In the genomic region with DNA sequence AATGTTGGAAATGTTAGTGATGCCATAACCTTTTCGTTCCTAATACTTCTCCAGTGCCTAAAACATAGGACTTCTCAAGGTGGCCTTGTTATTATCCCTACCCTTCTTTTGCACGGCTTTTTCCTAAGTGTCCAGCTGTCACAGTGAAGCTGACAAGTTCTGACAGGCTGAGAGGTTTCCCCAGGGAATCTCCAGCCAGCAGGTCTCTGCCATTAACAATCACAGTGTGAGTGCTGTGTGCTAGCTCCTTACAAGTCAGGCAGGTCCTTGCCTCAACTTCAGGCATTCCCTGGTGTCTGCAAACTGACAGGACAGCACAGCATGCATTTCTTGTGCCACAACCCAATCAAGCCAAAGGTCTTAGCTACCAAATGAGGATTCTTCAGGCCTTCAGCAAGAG, we compare ENCODE assay signal across 25 mouse cellular contexts.
DNase-seq lines count a peak whose midpoint lies in the region; ATAC-seq lines count a peak whose summit lies in the region.
"Had no signal": no experiment of that assay in that cellular context is flagged by ENCODE, and none has a peak within 500 bp of the region (broad histone marks: within the 10 kb centered on the region; RNA-seq: fewer than 3 reads in every experiment).

No protein-coding gene starts in this region.

- no peaks in the 10 kb centered on the region for H3K36me3 ChIP-seq in hindbrain, embryonic 12.5 days
- no peaks in the 10 kb centered on the region for H3K36me3 ChIP-seq in hindbrain, embryonic 14.5 days (replicated peaks; ENCODE audit: control insufficient read depth, insufficient read depth)
- H3K36me3 ChIP-seq in embryonic facial prominence, embryonic 10.5 days (replicated peaks) = no peaks in the 10 kb centered on the region
- no peaks in the 10 kb centered on the region for H3K36me3 ChIP-seq in embryonic facial prominence, embryonic 14.5 days (ENCODE audit: control insufficient read depth, insufficient read depth, low read length)
- H3K36me3 ChIP-seq in liver, embryonic 12.5 days = no peaks in the 10 kb centered on the region
- H3K36me3 ChIP-seq: forebrain, embryonic 10.5 days; forebrain, embryonic 15.5 days; limb, embryonic 12.5 days; lung, embryonic 15.5 days had no signal

- no peak overlapping the region for H3K27ac ChIP-seq in hindbrain, embryonic 12.5 days
- H3K27ac ChIP-seq in hindbrain, embryonic 14.5 days = no peak overlapping the region
- no peak overlapping the region for H3K27ac ChIP-seq in embryonic facial prominence, embryonic 10.5 days (replicated peaks)
- H3K27ac ChIP-seq in embryonic facial prominence, embryonic 14.5 days (replicated peaks; ENCODE audit: low read depth, low read length) = no peak overlapping the region
- no peak overlapping the region for H3K27ac ChIP-seq in liver, embryonic 12.5 days
- H3K27ac ChIP-seq: forebrain, embryonic 10.5 days; forebrain, embryonic 15.5 days; limb, embryonic 12.5 days; lung, embryonic 15.5 days; stomach, postnatal 0 days had no signal

- 0 out of 2 replicates have a peak, but pooled peaks have one; percentile 26 for ATAC-seq in hindbrain, embryonic 12.5 days (ENCODE audit: low FRiP score)
- no peak for ATAC-seq in hindbrain, embryonic 14.5 days (ENCODE audit: low FRiP score)
- peak; percentile 44; the same call in 1 of the 2 replicates for ATAC-seq in embryonic facial prominence, embryonic 14.5 days (ENCODE audit: low read depth)
- ATAC-seq in liver, embryonic 12.5 days = no peak
- no peak for ATAC-seq in megakaryocyte, adult 5-6 weeks (ENCODE audit: poor library complexity, severe bottlenecking)
- ATAC-seq: forebrain, embryonic 15.5 days; intestine, postnatal 0 days had no signal

- no peak for DNase-seq in hindbrain, embryonic 14.5 days (ENCODE audit: low spot score)
- peak; percentile 19 for DNase-seq in embryonic facial prominence, embryonic 10.5 days (ENCODE audit: low spot score)
- DNase-seq in embryonic facial prominence, embryonic 14.5 days (ENCODE audit: low spot score) = peak; percentile 6
- peak; percentile 76 for DNase-seq in retina, embryonic 14.5 days (ENCODE audit: low spot score)
- DNase-seq: adrenal gland, postnatal 25 days; B cell, adult 2 months; cerebellum, adult 18-20 months; cerebellum, postnatal 36 days; heart, postnatal 14 days; kidney, adult 9 months; kidney, postnatal 10 days; layer of hippocampus, adult 9-11 months; right cerebral cortex, postnatal 25 days; spleen, adult 18-20 months; thymus, adult 18-20 months; thymus, postnatal 25 days had no signal

- no peak overlapping the region for H3K9ac ChIP-seq in hindbrain, embryonic 12.5 days
- no peak overlapping the region for H3K9ac ChIP-seq in hindbrain, embryonic 14.5 days
- no peak overlapping the region for H3K9ac ChIP-seq in embryonic facial prominence, embryonic 14.5 days (ENCODE audit: low read depth, low read length)
- H3K9ac ChIP-seq in liver, embryonic 12.5 days = no peak overlapping the region
- H3K9ac ChIP-seq: forebrain, embryonic 15.5 days; limb, embryonic 12.5 days; lung, embryonic 15.5 days had no signal

- H3K27me3 ChIP-seq in hindbrain, embryonic 12.5 days = no peaks in the 10 kb centered on the region
- no peaks in the 10 kb centered on the region for H3K27me3 ChIP-seq in hindbrain, embryonic 14.5 days (ENCODE audit: control insufficient read depth, insufficient read depth, low read length)
- H3K27me3 ChIP-seq in embryonic facial prominence, embryonic 10.5 days (replicated peaks; ENCODE audit: low read depth, poor library complexity, severe bottlenecking) = no peaks in the 10 kb centered on the region
- H3K27me3 ChIP-seq in embryonic facial prominence, embryonic 14.5 days (replicated peaks; ENCODE audit: control insufficient read depth, insufficient read depth, low read length) = no peaks in the 10 kb centered on the region
- H3K27me3 ChIP-seq in liver, embryonic 12.5 days (replicated peaks) = no peaks in the 10 kb centered on the region
- H3K27me3 ChIP-seq: forebrain, embryonic 15.5 days; limb, embryonic 12.5 days; lung, embryonic 15.5 days had no signal

- no peak overlapping the region for H3K4me3 ChIP-seq in hindbrain, embryonic 12.5 days
- no peak overlapping the region for H3K4me3 ChIP-seq in hindbrain, embryonic 14.5 days (replicated peaks; ENCODE audit: low read length)
- H3K4me3 ChIP-seq in embryonic facial prominence, embryonic 10.5 days = no peak overlapping the region
- no peak overlapping the region for H3K4me3 ChIP-seq in embryonic facial prominence, embryonic 14.5 days (ENCODE audit: low read depth, low read length)
- H3K4me3 ChIP-seq in liver, embryonic 12.5 days = no peak overlapping the region
- H3K4me3 ChIP-seq: forebrain, embryonic 10.5 days; forebrain, embryonic 15.5 days; limb, embryonic 12.5 days; lung, embryonic 15.5 days had no signal

- H3K4me2 ChIP-seq in hindbrain, embryonic 12.5 days (replicated peaks) = no peak overlapping the region
- H3K4me2 ChIP-seq in hindbrain, embryonic 14.5 days (replicated peaks) = no peak overlapping the region
- no peak overlapping the region for H3K4me2 ChIP-seq in embryonic facial prominence, embryonic 14.5 days (ENCODE audit: low read depth, low read length)
- H3K4me2 ChIP-seq in liver, embryonic 12.5 days = no peak overlapping the region
- H3K4me2 ChIP-seq: forebrain, embryonic 15.5 days; limb, embryonic 12.5 days; lung, embryonic 15.5 days had no signal

- H3K9me3 ChIP-seq in hindbrain, embryonic 12.5 days (replicated peaks) = no peaks in the 10 kb centered on the region
- no peaks in the 10 kb centered on the region for H3K9me3 ChIP-seq in hindbrain, embryonic 14.5 days (ENCODE audit: control insufficient read depth, low read length)
- H3K9me3 ChIP-seq in embryonic facial prominence, embryonic 10.5 days = no peaks in the 10 kb centered on the region
- no peaks in the 10 kb centered on the region for H3K9me3 ChIP-seq in embryonic facial prominence, embryonic 14.5 days (ENCODE audit: control insufficient read depth, low read length)
- no peaks in the 10 kb centered on the region for H3K9me3 ChIP-seq in liver, embryonic 12.5 days (replicated peaks)
- H3K9me3 ChIP-seq: forebrain, embryonic 10.5 days; forebrain, embryonic 15.5 days; limb, embryonic 12.5 days; lung, embryonic 15.5 days had no signal

- no peaks in the 10 kb centered on the region for H3K4me1 ChIP-seq in hindbrain, embryonic 12.5 days
- H3K4me1 ChIP-seq in hindbrain, embryonic 14.5 days (replicated peaks; ENCODE audit: control insufficient read depth, insufficient read depth, low read length) = no peaks in the 10 kb centered on the region
- H3K4me1 ChIP-seq in embryonic facial prominence, embryonic 10.5 days = no peaks in the 10 kb centered on the region
- H3K4me1 ChIP-seq in embryonic facial prominence, embryonic 14.5 days (ENCODE audit: control insufficient read depth, insufficient read depth, low read length) = no peaks in the 10 kb centered on the region
- H3K4me1 ChIP-seq in liver, embryonic 12.5 days = no peaks in the 10 kb centered on the region
- H3K4me1 ChIP-seq: forebrain, embryonic 15.5 days; limb, embryonic 12.5 days; lung, embryonic 15.5 days had no signal

- 46% methylated on average over 2 of the region's 2 CpGs for WGBS in hindbrain, embryonic 12.5 days
- 46% methylated on average over 2 of the region's 2 CpGs for WGBS in hindbrain, embryonic 14.5 days
- WGBS in embryonic facial prominence, embryonic 10.5 days = 46% methylated on average over 2 of the region's 2 CpGs
- WGBS in embryonic facial prominence, embryonic 14.5 days = 60% methylated on average over 2 of the region's 2 CpGs
- WGBS in liver, embryonic 12.5 days (ENCODE audit: insufficient replicate concordance) = 52% methylated on average over 2 of the region's 2 CpGs

Comparison
In these comparisons a context has a peak if more than half of its experiments do, and no peak if none do; other contexts are left out.
1. ATAC-seq: peak in hindbrain, embryonic 12.5 days (single experiment) and embryonic facial prominence, embryonic 14.5 days (single experiment); none in hindbrain, embryonic 14.5 days (single experiment), liver, embryonic 12.5 days (single experiment) and megakaryocyte, adult 5-6 weeks (single experiment).